Mouse (Mus musculus): ENCODE data around the gene Dnajc11. TPM values are rescaled to one million over a fixed set of nuclear protein-coding genes. Genes with fewer than 3 reads are reported as not detected.
A peak's percentile ranks its signal among the peaks of the same experiment; 100 is the strongest.

Dnajc11 gene
- total RNA-seq (2021) = 10 to 100 TPM; 59.3 to 68.8 TPM
- long read RNA-seq, experiment 1, transcript Dnajc11-201 (16 exons, 3,151 nt) = major isoform, 59 of 85 reads
- long read RNA-seq, experiment 1, partial matches to known transcripts = 2 of 85 reads
- long read RNA-seq, experiment 1, other reads (novel, unspliced or antisense) = 22 of 85 reads
- long read RNA-seq, experiment 2, transcript Dnajc11-201 (16 exons, 3,151 nt) = major isoform, 51 of 68 reads
- long read RNA-seq, experiment 2, partial matches to known transcripts = 1 of 68 reads
- long read RNA-seq, experiment 2, other reads (novel, unspliced or antisense) = 16 of 68 reads

DNA sequence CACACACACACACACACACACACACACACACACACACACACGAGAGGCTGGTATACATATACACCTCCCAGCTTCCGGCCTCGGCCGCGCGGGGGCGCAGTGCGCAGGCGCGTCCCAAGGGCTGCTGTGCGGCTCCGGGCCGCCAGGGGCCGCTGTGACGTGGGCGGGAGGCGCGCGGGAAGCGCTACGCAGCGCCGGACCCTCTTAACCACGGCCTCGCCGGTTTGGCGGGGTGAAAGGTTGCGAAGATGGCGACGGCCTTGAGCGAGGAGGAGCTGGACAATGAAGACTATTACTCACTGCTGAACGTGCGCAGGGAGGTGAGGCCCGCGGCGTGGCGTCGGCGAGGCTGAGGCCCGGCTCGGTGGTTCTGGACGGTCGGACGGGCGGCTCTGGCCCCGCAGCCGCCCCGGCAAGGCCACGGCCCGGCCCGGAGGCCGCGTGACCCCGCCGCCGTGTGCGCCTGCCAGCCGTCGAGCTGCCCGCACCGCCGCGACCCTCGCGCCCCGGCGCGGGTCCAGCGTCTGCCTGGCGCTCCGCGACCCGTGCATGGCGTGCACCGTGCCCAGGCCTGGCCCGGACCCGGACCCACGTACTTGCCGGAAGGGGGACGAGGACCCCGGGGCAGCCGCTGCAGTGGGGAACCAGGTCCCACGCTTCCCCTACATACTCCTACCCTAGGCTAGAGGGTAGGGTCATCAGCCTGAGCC, at the start of gene Dnajc11:
Gene Dnajc11, plus strand, starts transcription at position 187 of the 710 bp plus-strand sequence.
- DNase-seq = peak; percentile 90

- DNase-seq = no peak
Measured at GRCm38 (mm10) chr4:151893241-151893640, 40.2 kb upstream of the Dnajc11 start.

DNA sequence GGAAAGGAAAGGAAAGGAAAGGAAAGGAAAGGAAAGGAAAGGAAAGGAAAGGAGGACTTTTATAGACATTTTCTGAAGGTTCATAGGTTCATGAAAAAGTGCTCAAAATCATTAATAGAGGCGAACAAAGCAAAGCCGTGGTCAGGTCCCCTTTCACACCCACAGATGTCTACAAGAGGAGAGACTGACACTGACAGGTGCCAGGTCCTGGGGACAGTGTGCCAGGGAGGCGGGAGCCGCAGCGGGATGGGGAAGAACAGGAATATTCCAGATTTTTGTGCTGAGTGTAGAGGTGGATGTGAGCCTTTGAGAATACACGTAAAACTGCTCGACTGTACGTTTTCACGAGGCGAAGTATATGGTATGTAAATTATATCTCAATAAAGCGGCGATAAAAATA, 38.6 kb upstream of the Dnajc11 start:
- no peak for DNase-seq

DNA sequence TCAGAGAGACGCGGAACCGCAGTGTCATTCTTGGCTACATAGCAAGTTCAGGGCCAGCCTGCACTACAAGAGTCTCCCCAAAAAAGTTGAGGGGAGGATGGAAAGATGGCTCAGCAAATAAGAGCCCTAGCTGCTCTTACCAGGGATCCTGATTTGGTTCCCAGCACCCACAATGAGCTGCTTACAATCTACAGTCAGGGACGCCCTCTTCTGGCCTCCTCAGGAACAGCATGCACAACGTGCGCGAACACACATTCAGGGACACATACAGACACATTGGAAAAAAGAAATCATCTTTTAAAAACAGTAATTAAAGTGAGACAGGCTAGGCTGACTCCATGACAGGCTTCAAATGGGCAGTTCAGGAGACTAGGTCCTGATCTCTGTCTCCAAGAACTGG, 37.9 kb upstream of the Dnajc11 start:
- no peak for DNase-seq

DNA sequence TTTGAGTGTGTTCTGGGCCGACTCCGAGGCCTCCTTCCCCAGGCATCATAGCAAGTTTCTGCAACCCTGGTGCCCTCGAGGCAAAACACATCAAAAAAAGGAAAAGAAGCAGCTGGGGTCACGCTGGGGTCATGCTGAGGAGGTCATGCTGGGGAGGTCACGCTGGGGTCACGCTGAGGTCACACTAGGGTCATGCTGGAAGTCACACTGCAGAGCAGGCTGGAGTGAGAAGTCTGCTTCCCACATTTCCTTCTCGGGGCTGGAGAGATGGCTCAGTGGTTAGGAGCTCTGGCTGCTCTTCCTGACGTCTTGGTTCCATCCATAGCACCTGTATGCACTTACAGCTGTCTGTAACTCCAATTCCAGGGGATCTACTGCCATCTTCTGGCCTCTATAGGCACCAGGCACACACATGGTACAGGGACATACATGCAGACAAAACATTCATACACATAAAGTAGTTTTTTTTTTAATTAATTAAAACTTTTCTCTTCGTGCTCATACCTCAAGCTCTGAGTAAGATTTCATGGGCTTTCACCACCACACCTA, 36.3 kb upstream of the Dnajc11 start:
- no peak for DNase-seq

- no peak for DNase-seq
Measured at GRCm38 (mm10) chr4:151898600-151899245, 34.8 kb upstream of the Dnajc11 start.

- DNase-seq = no peak
Measured at GRCm38 (mm10) chr4:151899707-151900384, 33.6 kb upstream of the Dnajc11 start.

GRCm38 (mm10) chr4:151900735-151901134, 32.8 kb upstream of the Dnajc11 start:
- DNase-seq = no peak

- DNase-seq = no peak
Measured at GRCm38 (mm10) chr4:151901422-151901821, 32.1 kb upstream of the Dnajc11 start.

DNA sequence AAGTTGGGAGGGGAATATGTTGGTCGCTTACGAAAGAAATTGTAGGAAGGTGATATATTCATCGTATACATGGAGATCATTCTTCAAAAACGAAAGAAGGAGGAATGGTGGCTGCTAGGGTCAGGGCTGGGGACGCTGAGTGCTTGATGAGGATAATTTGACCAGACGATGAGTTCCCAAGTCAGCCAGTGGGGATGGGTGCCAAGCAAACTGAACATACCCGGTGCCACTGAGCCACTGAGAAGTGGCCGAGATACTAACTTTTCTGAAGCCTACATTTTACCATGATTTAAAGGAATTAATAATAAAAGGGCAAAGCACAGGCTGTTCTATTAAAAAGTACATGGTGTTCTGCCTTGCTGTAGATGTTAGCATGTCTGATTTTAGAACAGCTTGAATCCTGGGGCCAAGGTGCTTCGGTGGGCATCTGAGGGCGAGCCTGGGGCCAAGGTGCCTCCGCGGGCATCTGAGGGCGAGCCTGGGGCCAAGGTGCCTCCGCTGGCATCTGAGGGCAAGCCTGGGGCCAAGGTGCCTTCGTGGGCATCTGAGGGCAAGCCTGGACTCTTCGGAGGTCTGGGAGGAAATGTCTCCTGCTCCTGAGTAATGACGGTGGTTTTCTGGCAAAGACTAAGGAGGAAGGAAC, 31.3 kb upstream of the Dnajc11 start:
- no peak for DNase-seq

DNA sequence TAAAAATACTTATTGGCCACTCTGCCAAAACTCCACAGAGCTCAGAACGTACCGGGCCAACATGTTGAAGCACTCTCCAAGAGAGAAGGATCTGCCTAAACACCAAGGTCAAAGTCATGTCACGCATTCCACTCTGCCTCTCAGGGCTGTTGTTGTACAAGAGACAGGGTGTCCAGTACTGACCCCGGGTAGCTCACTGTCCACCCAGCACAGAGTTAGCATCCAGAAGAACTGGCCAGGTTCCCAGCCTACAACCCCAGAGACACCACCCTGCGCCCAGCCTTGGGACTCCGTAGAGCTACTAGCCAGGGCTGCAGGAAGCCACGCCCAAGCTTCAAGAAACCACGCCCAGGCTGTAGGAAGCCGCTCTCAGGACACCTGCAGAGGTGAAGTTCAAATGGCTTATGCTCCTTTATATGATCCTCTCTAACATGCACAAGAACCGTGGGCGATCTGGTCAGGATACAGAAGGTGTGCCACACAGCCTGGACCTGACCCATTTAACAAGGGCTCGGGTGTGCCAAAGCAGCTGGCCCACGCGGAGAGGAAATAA, 30.7 kb upstream of the Dnajc11 start:
- peak; percentile 95 for DNase-seq

DNA sequence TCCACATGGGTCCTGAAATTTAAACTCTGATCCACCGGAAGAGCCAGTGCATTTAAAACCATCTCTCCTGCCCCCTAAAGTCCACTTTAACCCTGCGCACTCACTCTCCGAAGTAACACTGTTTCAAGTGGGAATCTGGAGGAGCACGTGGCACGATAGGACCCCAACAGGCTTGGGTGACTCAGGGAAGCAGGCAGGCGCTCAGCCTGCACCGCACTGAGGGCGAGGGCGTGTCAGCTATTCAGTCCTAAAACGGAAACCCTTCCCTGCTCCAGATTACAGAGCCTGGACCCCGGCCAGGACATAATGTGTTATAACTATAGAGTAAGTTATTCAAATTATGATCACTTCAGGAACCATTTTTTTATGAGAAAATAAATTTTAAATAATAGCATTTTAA, 29.4 kb upstream of the Dnajc11 start:
- DNase-seq = peak; percentile 47

- DNase-seq = no peak
Measured at GRCm38 (mm10) chr4:151905621-151906020, 27.9 kb upstream of the Dnajc11 start.

- no peak for DNase-seq
Measured at GRCm38 (mm10) chr4:151907577-151908343, 25.7 kb upstream of the Dnajc11 start.

GRCm38 (mm10) chr4:151908809-151909208, 24.7 kb upstream of the Dnajc11 start:
- peak; percentile 66 for DNase-seq

- no peak for DNase-seq
Measured at GRCm38 (mm10) chr4:151916271-151916670, 17.2 kb upstream of the Dnajc11 start.

DNA sequence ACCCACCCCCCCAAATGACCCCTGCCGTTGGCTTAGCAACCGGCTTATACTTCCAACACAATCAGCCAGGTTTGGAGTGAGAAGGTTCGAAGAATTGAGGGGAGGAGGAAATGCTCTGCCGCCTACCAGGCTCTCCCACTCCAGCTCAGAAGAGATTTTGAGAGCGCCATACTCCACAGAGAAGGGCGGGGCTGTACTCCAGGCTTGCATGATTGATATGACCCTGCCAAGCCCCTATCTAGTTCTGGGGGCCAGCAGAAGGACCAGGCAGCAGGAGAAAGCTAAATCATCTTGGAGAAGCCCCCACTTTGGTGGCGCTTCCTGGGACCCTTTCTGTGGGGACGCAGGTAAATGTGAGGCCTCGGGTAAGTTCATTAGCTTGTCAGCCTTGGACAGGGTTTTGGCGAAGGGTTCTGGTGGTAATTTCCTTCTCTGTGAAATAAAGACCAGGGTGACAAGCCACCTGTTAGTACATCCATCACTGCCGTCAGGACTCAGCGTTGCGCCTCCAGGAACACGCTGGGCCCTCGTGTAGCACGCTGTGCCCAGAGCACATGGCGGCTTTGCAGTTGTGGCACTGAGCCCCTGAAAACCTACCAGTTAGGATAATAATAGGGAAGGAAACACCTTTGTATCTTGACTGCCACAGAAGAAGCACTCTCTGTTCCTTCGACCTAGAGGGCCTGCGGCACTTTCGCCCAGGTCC, 14.2 kb upstream of the Dnajc11 start:
- DNase-seq = peak; percentile 24

DNA sequence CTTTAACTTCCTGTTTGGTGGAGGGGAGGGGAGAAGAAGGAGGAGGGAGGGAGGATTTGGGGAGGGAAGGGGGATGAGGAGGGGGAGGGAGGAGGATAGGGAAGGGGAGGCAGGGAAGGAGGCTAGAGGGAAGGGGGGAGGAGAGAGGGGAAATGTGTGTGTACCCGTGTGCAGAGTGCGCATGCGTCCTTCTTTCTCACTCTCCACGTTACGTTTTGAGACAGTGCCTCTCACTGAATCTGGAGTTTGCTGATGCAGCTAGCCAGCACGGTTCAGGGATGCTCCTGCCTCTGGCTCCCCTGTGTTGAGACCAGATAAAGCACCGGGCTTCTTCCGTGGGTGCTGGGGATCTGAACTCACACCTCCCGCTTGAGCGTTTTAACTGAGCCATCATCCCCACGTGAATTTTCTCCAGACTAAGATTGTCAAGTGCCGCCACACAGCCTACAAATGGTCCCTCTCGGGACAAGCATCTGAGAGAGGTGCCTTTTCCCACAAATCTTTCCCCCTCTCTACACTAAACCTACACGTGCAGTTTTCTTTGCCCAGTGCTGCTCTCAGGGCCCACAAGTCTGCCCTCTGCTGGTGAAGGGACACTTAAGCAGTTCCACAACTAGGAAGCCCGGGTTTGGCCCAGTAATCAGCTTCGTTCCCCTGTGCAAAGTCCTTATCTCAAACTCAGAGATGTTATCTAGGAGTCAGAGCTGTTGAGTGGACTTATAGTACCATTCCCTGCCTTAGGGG, 13.4 kb upstream of the Dnajc11 start:
- peak; percentile 39 for DNase-seq

DNA sequence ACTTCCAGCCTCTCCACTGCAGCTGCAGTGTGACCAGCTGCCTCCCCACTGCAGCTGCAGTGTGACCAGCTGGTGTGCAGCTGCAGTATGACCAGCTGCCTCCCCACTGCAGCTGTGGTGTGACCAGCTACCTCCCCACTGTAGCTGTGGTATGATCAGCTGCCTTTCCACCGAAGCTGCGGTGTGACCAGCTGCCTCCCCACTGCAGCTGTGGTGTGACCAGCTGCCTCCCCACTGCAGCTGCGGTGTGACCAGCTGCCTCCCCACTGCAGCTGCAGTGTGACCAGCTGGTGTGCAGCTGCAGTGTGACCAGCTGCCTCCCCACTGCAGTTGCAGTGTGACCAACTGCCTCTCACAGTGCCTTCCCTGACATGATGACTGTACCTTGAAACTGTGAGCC, 11.4 kb upstream of the Dnajc11 start:
- no peak for DNase-seq
